Mouse (Mus musculus): ENCODE measurements around the gene Myl6.
A peak's percentile ranks its signal among the peaks of the same experiment; 100 is the strongest.

- TF ChIP-seq CTCF (IDR thresholded peaks at IDR 0.05; ENCODE audit: low read depth) (0 out of 2 replicates have a peak, but pooled peaks have one; percentile 0), EP300 (optimal IDR thresholded peaks at IDR 0.05) (no peak)
Observed at GRCm38 (mm10) chr10:128493319-128493694, 638 bp downstream of the Myl6 start.
